Mouse (Mus musculus): ENCODE measurements around the gene Tet3.

DNA sequence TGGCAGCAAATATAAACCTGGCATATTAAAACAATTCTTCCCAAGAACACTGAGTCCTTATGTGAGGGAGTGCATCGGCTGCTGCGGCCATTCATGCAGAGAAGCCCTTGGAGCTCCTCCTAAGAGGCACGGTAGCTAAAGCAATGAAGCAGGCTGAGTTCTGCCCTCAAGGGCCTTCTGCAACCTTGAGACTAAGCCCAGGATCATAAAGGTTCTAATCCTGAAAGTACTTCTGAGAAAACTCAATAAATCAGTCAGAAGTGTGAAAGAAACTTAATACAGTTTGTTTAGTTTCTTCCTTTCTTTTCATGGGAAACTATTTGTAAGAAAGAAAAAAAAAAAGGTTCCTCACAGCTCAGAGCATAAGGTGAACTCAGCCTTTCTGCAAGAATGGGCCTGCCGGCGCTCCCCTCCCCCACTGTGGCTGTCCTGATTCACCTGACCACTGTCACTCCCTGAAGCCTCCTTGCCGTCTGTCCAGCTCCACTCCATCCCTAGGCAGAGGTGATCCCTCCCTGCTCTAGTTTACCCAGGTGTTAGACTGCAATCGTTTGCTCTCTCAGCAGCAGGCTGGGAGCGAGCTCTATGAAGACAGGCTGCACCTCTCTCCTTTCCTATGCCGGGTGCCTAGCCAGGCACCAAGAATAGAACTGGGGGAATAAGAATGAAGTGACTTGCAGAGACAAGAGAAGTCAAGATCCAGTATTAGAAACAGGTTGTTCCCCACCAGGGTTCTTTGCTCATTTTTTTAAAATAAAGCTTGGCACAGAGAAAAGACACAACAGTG is 42.8 kb upstream of the Tet3 start:
- TF ChIP-seq CTCF (IDR thresholded peaks at IDR 0.05) (no peak), EP300 (IDR thresholded peaks at IDR 0.05) (no peak)
